Mouse (Mus musculus) forebrain, postnatal 0 days (tissue): ENCODE measurements around the gene Ranbp6. TPM values are rescaled to one million over a fixed set of nuclear protein-coding genes. Genes with fewer than 3 reads are reported as not detected.
A peak's percentile ranks its signal among the peaks of the same experiment; 100 is the strongest.

Experiments used
- ATAC-seq: fragments of 200-750 bp; cut with Nextera tagmentation; 2 replicates; pipeline ENCODE4 v1.8.0; 2017; ENCODE audit warnings: mild to moderate bottlenecking, moderate library complexity
- DNase-seq: peaks from one replicate; pipeline ENCODE4 v3.0.0-alpha.2; 2015
- H3K27ac ChIP-seq: fragments of 300-500 bp; sonication (generic); 2 replicates; pipeline ENCODE4 v1.5.1; 2014; ENCODE audit warnings: low read depth, mild to moderate bottlenecking, antibody characterized with exemption, low read length, moderate library complexity, mixed read lengths
- H3K27me3 ChIP-seq: fragments of 300-500 bp; sonication (generic); 2 replicates; pipeline ENCODE4 v1.6.1; 2014; ENCODE audit warnings: mild to moderate bottlenecking, low read length, mixed read lengths; ENCODE audit not compliant: insufficient read depth
- H3K36me3 ChIP-seq: fragments of 300-500 bp; sonication (generic); 2 replicates; pipeline ENCODE4 v1.6.1; 2014; ENCODE audit warnings: mild to moderate bottlenecking, moderate library complexity; ENCODE audit not compliant: insufficient read depth
- H3K4me1 ChIP-seq: fragments of 300-500 bp; sonication (generic); 2 replicates; pipeline ENCODE4 v1.6.1; 2014; ENCODE audit warnings: antibody characterized with exemption; ENCODE audit not compliant: insufficient read depth
- H3K4me2 ChIP-seq: fragments of 300-500 bp; sonication (generic); 2 replicates; pipeline ENCODE4 v1.6.1; 2014; ENCODE audit warnings: low read depth, mild to moderate bottlenecking, moderate library complexity
- H3K4me3 ChIP-seq: fragments of 300-500 bp; sonication (generic); 2 replicates; pipeline ENCODE4 v1.5.1; 2014; ENCODE audit warnings: low read depth, low read length, mixed read lengths
- H3K9ac ChIP-seq: fragments of 300-500 bp; sonication (generic); 2 replicates; pipeline ENCODE4 v1.6.1; 2014; ENCODE audit warnings: mild to moderate bottlenecking
- H3K9me3 ChIP-seq: fragments of 300-500 bp; sonication (generic); 2 replicates; pipeline ENCODE4 v1.6.1; 2016; ENCODE audit warnings: low read length
- CTCF ChIP-seq: sonication (generic); IDR thresholded peaks from 2 replicates; pipeline ENCODE4 v1.5.1; 2016; ENCODE audit warnings: antibody characterized with exemption, control low read depth, low read depth
- WGBS: fragments of 180-500 bp; shearing (Covaris S2); extraction: QIAGEN DNeasy Blood & Tissue Kit; methylation state at CpG from one replicate; pipeline ENCODE4 v1.1.7; 2014; 5-methylcytosine and 5-hydroxymethylcytosine counted together
- polyA plus RNA-seq: library from polyadenylated mRNA; unstranded; fragments of >200 nt; fragmentation: Nextera tagmentation; extraction: Ambion mirVana; gene quantifications from 2 replicates; pipeline ENCODE4 v1.2.1, GENCODE M21; 2015
- total RNA-seq: library from RNA; depleted of rRNA; stranded (reverse); fragments of >200 nt; gene quantifications from 2 replicates; pipeline ENCODE4 v1.2.3, GENCODE M21; 2014; rRNA removed

Ranbp6 gene
- total RNA-seq (48.5 and 58.7 TPM in 2 replicates), polyA plus RNA-seq (26.4 and 32.2 TPM in 2 replicates)

GRCm38 (mm10) chr19:29812581-29813460 lies at the start of gene Ranbp6:
Gene Ranbp6 (minus strand): TSS chr19:29812974.
- H3K36me3 ChIP-seq: peaks cover 20% of the 10 kb centered on the region
- peak within 1 kb of the TSS; percentile 48 for H3K4me2 ChIP-seq
- no peaks in the 10 kb centered on the region for H3K9me3 ChIP-seq
- DNase-seq (peak; percentile 93), ATAC-seq (peak; percentile 99)
- no peaks in the 10 kb centered on the region for H3K27me3 ChIP-seq
- 3% methylated on average over 47 of the region's 47 CpGs for WGBS
- no peak for TF ChIP-seq CTCF
- peak within 1 kb of the TSS; percentile 63 for H3K9ac ChIP-seq
- H3K4me1 ChIP-seq: peaks cover 13% of the 10 kb centered on the region
- peak within 1 kb of the TSS; percentile 66 for H3K27ac ChIP-seq
- peak within 1 kb of the TSS; percentile 66 for H3K4me3 ChIP-seq

- H3K27ac ChIP-seq: no peak overlapping the region
- no peak overlapping the region for H3K4me2 ChIP-seq
- no peaks in the 10 kb centered on the region for H3K4me1 ChIP-seq
- no peaks in the 10 kb centered on the region for H3K27me3 ChIP-seq
- DNase-seq (no peak), ATAC-seq (no peak)
- no peaks in the 10 kb centered on the region for H3K36me3 ChIP-seq
- no peak overlapping the region for H3K9ac ChIP-seq
- TF ChIP-seq CTCF: no peak
- no peak overlapping the region for H3K4me3 ChIP-seq
- WGBS: 88% methylated on average over 4 of the region's 4 CpGs
- no peaks in the 10 kb centered on the region for H3K9me3 ChIP-seq
These were observed 48.0 kb upstream of the Ranbp6 start for GRCm38 (mm10) chr19:29860816-29861215.

GRCm38 (mm10) chr19:29857267-29857666 lies 44.5 kb upstream of the Ranbp6 start:
- H3K9ac ChIP-seq: no peak overlapping the region
- no peaks in the 10 kb centered on the region for H3K9me3 ChIP-seq
- H3K36me3 ChIP-seq: no peaks in the 10 kb centered on the region
- H3K4me3 ChIP-seq: no peak overlapping the region
- ATAC-seq (no peak), DNase-seq (no peak)
- H3K27me3 ChIP-seq: no peaks in the 10 kb centered on the region
- 89% methylated on average over 5 of the region's 5 CpGs for WGBS
- no peaks in the 10 kb centered on the region for H3K4me1 ChIP-seq
- H3K27ac ChIP-seq: no peak overlapping the region
- H3K4me2 ChIP-seq: no peak overlapping the region
- no peak for TF ChIP-seq CTCF

GRCm38 (mm10) chr19:29853711-29854110 lies 40.9 kb upstream of the Ranbp6 start:
- ATAC-seq: no peak
- TF ChIP-seq CTCF: no peak
- Histone ChIP-seq H3K4me2 (no peak overlapping the region), H3K9ac (no peak overlapping the region), H3K4me3 (no peak overlapping the region), H3K27ac (no peak overlapping the region), H3K27me3 (no peaks in the 10 kb centered on the region), H3K36me3 (no peaks in the 10 kb centered on the region), H3K4me1 (no peaks in the 10 kb centered on the region), H3K9me3 (no peaks in the 10 kb centered on the region)
- 90% methylated on average over 5 of the region's 5 CpGs for WGBS
- DNase-seq: no peak

- H3K36me3 ChIP-seq: no peaks in the 10 kb centered on the region
- no peaks in the 10 kb centered on the region for H3K27me3 ChIP-seq
- no peak overlapping the region for H3K27ac ChIP-seq
- 27% methylated on average over 12 of the region's 12 CpGs for WGBS
- no peaks in the 10 kb centered on the region for H3K9me3 ChIP-seq
- TF ChIP-seq CTCF: no peak
- no peak overlapping the region for H3K9ac ChIP-seq
- H3K4me2 ChIP-seq: no peak overlapping the region
- ATAC-seq: no peak
- no peak for DNase-seq
- H3K4me1 ChIP-seq: no peaks in the 10 kb centered on the region
- no peak overlapping the region for H3K4me3 ChIP-seq
These were observed 38.4 kb upstream of the Ranbp6 start for GRCm38 (mm10) chr19:29851036-29851690.

- H3K27ac ChIP-seq: no peak overlapping the region
- H3K4me2 ChIP-seq: no peak overlapping the region
- H3K36me3 ChIP-seq: no peaks in the 10 kb centered on the region
- H3K4me1 ChIP-seq: no peaks in the 10 kb centered on the region
- no peak overlapping the region for H3K9ac ChIP-seq
- TF ChIP-seq CTCF: no peak
- H3K4me3 ChIP-seq: no peak overlapping the region
- no peak for DNase-seq
- no peaks in the 10 kb centered on the region for H3K27me3 ChIP-seq
- ATAC-seq: no peak
- no peaks in the 10 kb centered on the region for H3K9me3 ChIP-seq
- WGBS: 83% methylated on average over 11 of the region's 11 CpGs
These were observed 37.3 kb upstream of the Ranbp6 start for GRCm38 (mm10) chr19:29849924-29850551.
